Mouse (Mus musculus) hindbrain, embryonic 16.5 days (tissue): ENCODE data around the gene Pglyrp4. TPM values are rescaled to one million over a fixed set of nuclear protein-coding genes. Genes with fewer than 3 reads are reported as not detected.

Source experiments
- ATAC-seq: fragments of 200-750 bp; cut with Nextera tagmentation; 2 replicates; pipeline ENCODE4 v1.8.0; 2017; ENCODE audit warnings: moderate TSS enrichment, moderate library complexity
- H3K27ac ChIP-seq: fragments of 300-500 bp; sonication (generic); 2 replicates; pipeline ENCODE4 v1.5.1; 2014; ENCODE audit warnings: low read depth, mild to moderate bottlenecking, control low read depth, low read length, moderate library complexity
- H3K27me3 ChIP-seq: fragments of 300-500 bp; sonication (generic); replicated peaks from 2 replicates; pipeline ENCODE4 v1.6.1; 2014; ENCODE audit warnings: low read length; ENCODE audit not compliant: control insufficient read depth, insufficient read depth
- H3K36me3 ChIP-seq: fragments of 300-500 bp; sonication (generic); 2 replicates; pipeline ENCODE4 v1.6.1; 2014; ENCODE audit warnings: mild to moderate bottlenecking, low read length, moderate library complexity, mixed read lengths; ENCODE audit not compliant: control insufficient read depth, insufficient read depth
- H3K4me1 ChIP-seq: fragments of 300-500 bp; sonication (generic); 2 replicates; pipeline ENCODE4 v1.6.1; 2014; ENCODE audit warnings: low read depth, low read length; ENCODE audit not compliant: control insufficient read depth, insufficient read depth
- H3K4me2 ChIP-seq: fragments of 300-500 bp; sonication (generic); 2 replicates; pipeline ENCODE4 v1.6.1; 2014; ENCODE audit warnings: mild to moderate bottlenecking, low read length, control low read depth, moderate library complexity
- H3K4me3 ChIP-seq: fragments of 300-500 bp; sonication (generic); 2 replicates; pipeline ENCODE4 v1.5.1; 2014; ENCODE audit warnings: mild to moderate bottlenecking, low read length, control low read depth, moderate library complexity
- H3K9ac ChIP-seq: fragments of 300-500 bp; sonication (generic); 2 replicates; pipeline ENCODE4 v1.6.1; 2014; ENCODE audit warnings: low read depth, mild to moderate bottlenecking, control low read depth, low read length, moderate library complexity
- H3K9me3 ChIP-seq: fragments of 300-500 bp; sonication (generic); 2 replicates; pipeline ENCODE4 v1.6.1; 2014; ENCODE audit warnings: mild to moderate bottlenecking, low read length, moderate library complexity; ENCODE audit not compliant: control insufficient read depth
- whole genome bisulfite sequencing: fragments of 180-500 bp; shearing (Covaris S2); extraction: QIAGEN DNeasy Blood & Tissue Kit; methylation state at CpG from one replicate; pipeline ENCODE4 v1.1.7; 2014; 5-methylcytosine and 5-hydroxymethylcytosine counted together
- polyA plus RNA-seq: library from polyadenylated mRNA; unstranded; fragments of >200 nt; fragmentation: Nextera tagmentation; extraction: Ambion mirVana; gene quantifications from 2 replicates; pipeline ENCODE4 v1.2.1, GENCODE M21; 2015

Pglyrp4 gene
- polyA plus RNA-seq: not detected in 2 replicates

- H3K4me3 ChIP-seq: no peak within 1 kb of the TSS
- no peaks in the 10 kb centered on the region for H3K36me3 ChIP-seq
- no peak within 1 kb of the TSS for H3K9ac ChIP-seq
- H3K4me1 ChIP-seq: no peaks in the 10 kb centered on the region
- no peak for ATAC-seq
- H3K27me3 ChIP-seq: no peaks in the 10 kb centered on the region
- no peak within 1 kb of the TSS for H3K27ac ChIP-seq
- H3K4me2 ChIP-seq: no peak within 1 kb of the TSS
- H3K9me3 ChIP-seq: no peaks in the 10 kb centered on the region
- WGBS: 88% methylated on average over 3 of the region's 3 CpGs
These were observed at the start of gene Pglyrp4 for GRCm38 (mm10) chr3:90726606-90727005. Gene Pglyrp4 (plus strand): TSS chr3:90726906.

DNA sequence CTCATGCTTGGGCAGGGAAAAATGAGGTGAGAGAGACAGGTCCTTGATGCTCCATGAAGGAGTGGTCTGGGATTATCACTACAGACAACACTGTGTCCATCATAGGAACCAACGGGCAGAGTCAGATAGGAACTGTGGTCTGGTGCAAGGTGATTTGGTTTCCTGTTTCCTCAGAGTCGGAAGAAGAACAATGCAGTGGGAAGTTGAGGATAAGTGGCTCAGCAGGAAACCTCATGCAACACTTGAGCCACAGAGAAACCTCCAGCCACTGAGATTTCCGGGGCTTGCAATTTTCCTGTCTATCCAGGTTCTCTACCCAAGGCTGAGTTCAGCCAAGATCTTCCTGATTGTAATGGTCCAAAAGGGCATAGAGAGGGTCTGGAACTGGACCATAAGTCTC is 48.0 kb upstream of the Pglyrp4 start:
- H3K27ac ChIP-seq: no peak overlapping the region
- ATAC-seq: no peak
- no peaks in the 10 kb centered on the region for H3K27me3 ChIP-seq
- no peak overlapping the region for H3K9ac ChIP-seq
- WGBS: 58% methylated on average over 3 of the region's 3 CpGs
- no peaks in the 10 kb centered on the region for H3K9me3 ChIP-seq
- H3K4me1 ChIP-seq: no peaks in the 10 kb centered on the region
- H3K36me3 ChIP-seq: no peaks in the 10 kb centered on the region
- H3K4me2 ChIP-seq: no peak overlapping the region
- H3K4me3 ChIP-seq: no peak overlapping the region

GRCm38 (mm10) chr3:90683929-90684328 is 42.8 kb upstream of the Pglyrp4 start:
- Histone ChIP-seq H3K27me3 (no peaks in the 10 kb centered on the region), H3K4me1 (no peaks in the 10 kb centered on the region), H3K9me3 (no peaks in the 10 kb centered on the region), H3K9ac (no peak overlapping the region), H3K4me3 (no peak overlapping the region), H3K36me3 (no peaks in the 10 kb centered on the region), H3K27ac (no peak overlapping the region), H3K4me2 (no peak overlapping the region)
- 88% methylated on average over 3 of the region's 3 CpGs for WGBS
- no peak for ATAC-seq

DNA sequence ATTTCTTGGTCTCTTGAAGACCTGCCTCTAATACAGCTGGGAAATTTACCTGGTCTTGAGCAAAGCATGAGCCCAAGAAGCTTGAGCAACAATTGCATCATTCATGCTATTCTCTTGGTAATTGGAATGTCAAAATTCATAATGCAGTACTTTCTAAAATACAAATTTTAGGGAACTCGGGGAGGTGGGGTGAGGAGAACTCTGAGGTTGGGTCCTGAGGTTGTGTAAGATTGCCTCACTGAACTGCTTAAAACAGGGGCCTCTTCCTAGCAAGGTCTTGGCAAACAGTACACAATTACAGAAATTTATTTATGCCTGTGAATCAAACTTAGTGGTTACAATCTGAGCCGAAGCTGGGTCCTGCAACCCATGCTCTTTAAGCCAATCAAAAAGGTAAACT is 39.9 kb upstream of the Pglyrp4 start:
- H3K36me3 ChIP-seq: no peaks in the 10 kb centered on the region
- no peak overlapping the region for H3K4me2 ChIP-seq
- H3K4me1 ChIP-seq: no peaks in the 10 kb centered on the region
- no peak overlapping the region for H3K4me3 ChIP-seq
- no peak for ATAC-seq
- no peaks in the 10 kb centered on the region for H3K27me3 ChIP-seq
- H3K9me3 ChIP-seq: no peaks in the 10 kb centered on the region
- 93% methylated on average over 2 of the region's 2 CpGs for WGBS
- no peak overlapping the region for H3K27ac ChIP-seq
- no peak overlapping the region for H3K9ac ChIP-seq

DNA sequence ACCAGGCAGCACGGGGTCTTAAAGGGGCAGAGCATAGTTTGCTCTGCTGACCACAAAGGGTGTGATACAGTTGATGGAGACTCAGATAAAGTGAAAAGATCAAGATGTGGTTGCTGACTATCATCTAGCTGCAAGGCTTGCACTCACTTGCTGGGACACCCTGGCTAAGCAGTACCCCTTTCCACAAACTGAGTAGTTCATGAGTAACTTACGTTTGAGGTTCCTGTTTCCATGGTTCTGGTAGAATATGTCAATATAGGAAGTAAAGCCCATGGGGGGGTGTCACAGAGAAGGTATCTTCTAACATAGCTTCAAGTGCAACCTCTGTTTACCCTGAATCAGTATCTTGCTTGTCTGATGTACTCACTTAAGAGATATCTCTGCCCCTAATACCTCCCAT is 33.2 kb upstream of the Pglyrp4 start:
- no peaks in the 10 kb centered on the region for H3K4me1 ChIP-seq
- no peaks in the 10 kb centered on the region for H3K36me3 ChIP-seq
- H3K27me3 ChIP-seq: no peaks in the 10 kb centered on the region
- H3K9me3 ChIP-seq: no peaks in the 10 kb centered on the region
- no peak for ATAC-seq
- no peak overlapping the region for H3K27ac ChIP-seq
- H3K4me3 ChIP-seq: no peak overlapping the region
- no peak overlapping the region for H3K4me2 ChIP-seq
- WGBS: 83% methylated on average over 2 of the region's 2 CpGs
- no peak overlapping the region for H3K9ac ChIP-seq

- no peak within 1 kb of the TSS for H3K27ac ChIP-seq
- no peak within 1 kb of the TSS for H3K4me3 ChIP-seq
- no peaks in the 10 kb centered on the region for H3K27me3 ChIP-seq
- H3K36me3 ChIP-seq: no peaks in the 10 kb centered on the region
- H3K4me1 ChIP-seq: no peaks in the 10 kb centered on the region
- no peak for ATAC-seq
- H3K4me2 ChIP-seq: no peak within 1 kb of the TSS
- H3K9me3 ChIP-seq: no peaks in the 10 kb centered on the region
- WGBS: 70% methylated on average over 3 of the region's 3 CpGs
- H3K9ac ChIP-seq: no peak within 1 kb of the TSS
These were observed 31.1 kb upstream of the Pglyrp4 start, which contains the start of gene S100a9 for GRCm38 (mm10) chr3:90695613-90696012. Gene S100a9 (minus strand): TSS chr3:90695721.

DNA sequence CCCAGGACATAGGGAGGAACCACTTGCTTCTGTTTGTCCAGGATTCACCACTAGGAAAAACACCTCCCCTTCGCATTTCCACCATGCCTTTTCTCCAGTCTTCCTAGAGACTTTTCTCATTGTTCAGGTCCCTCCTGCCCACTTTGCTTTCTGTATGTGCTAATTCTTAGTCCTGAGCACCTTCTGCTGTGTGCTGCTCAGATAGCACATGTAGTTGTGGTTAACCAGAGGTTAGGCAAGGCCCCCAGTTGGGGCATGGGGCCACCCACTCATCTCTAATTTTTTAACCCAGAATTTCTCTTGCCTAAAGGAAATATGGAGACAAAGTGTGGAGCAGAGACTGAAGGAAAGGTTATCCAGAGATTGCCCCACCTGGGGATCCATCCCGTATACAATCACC is 24.5 kb upstream of the Pglyrp4 start:
- Histone ChIP-seq H3K36me3 (no peaks in the 10 kb centered on the region), H3K9ac (no peak overlapping the region), H3K4me3 (no peak overlapping the region), H3K4me1 (no peaks in the 10 kb centered on the region), H3K27ac (no peak overlapping the region), H3K4me2 (no peak overlapping the region), H3K9me3 (no peaks in the 10 kb centered on the region), H3K27me3 (no peaks in the 10 kb centered on the region)
- 82% methylated on average over 2 of the region's 2 CpGs for WGBS
- no peak for ATAC-seq

DNA sequence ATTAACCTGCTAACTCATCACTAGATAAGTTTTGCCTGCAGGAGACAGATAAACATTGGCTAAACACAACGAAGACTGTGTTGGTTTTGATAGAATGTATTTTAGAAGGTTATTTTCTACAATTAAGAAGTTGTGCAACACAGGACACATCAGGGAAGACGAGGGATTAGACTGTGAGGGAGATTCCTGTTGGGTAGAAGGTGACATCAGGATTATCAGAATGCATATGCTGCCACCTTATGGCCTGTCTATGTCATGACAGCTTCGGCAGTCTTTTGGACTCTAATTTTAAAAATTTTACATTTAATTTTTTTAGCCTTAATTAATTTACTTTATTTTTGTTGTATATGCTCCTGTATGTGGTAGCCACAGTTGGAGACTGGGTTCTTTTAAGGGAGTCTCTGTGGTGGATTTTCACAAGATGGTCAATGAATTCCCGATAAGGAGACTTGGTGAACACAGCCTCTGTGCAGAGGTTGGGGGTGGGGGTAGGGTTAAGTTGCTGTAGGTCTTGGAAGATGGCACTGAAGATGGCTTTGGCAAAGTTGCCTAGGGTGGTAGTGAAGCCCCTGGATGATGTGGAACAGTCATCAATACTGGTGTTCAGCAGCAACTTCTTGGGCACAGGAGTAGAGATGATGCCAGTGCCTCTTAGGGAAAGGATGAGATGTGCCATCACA is 18.0 kb upstream of the Pglyrp4 start:
- Histone ChIP-seq H3K4me1 (no peaks in the 10 kb centered on the region), H3K4me3 (no peak overlapping the region), H3K9ac (no peak overlapping the region), H3K9me3 (no peaks in the 10 kb centered on the region), H3K27ac (no peak overlapping the region), H3K27me3 (no peaks in the 10 kb centered on the region), H3K4me2 (no peak overlapping the region), H3K36me3 (no peaks in the 10 kb centered on the region)
- 24% methylated on average over 4 of the region's 4 CpGs for WGBS
- peak; percentile 85 for ATAC-seq

GRCm38 (mm10) chr3:90709591-90710460 is 16.9 kb upstream of the Pglyrp4 start:
- Histone ChIP-seq H3K27ac (no peak overlapping the region), H3K9me3 (no peaks in the 10 kb centered on the region), H3K27me3 (no peaks in the 10 kb centered on the region), H3K4me1 (no peaks in the 10 kb centered on the region), H3K4me2 (no peak overlapping the region), H3K36me3 (no peaks in the 10 kb centered on the region), H3K9ac (no peak overlapping the region), H3K4me3 (no peak overlapping the region)
- 52% methylated on average over 12 of the region's 12 CpGs for WGBS
- peak; percentile 37; the same call in 1 of the 2 replicates for ATAC-seq
